Mouse (Mus musculus): ENCODE data around the gene Cldn15. TPM values are rescaled to one million over a fixed set of nuclear protein-coding genes. Genes with fewer than 3 reads are reported as not detected.

The Cldn15 gene
- total RNA-seq, 1 experiment from 2014 or later, result 3.0 TPM

GRCm38 (mm10) chr5:136970703-136971102, 4.3 kb downstream of the Cldn15 start:
- peak; percentile 72 for ATAC-seq (ENCODE audit: extremely low read depth, insufficient number of reproducible peaks, low FRiP score, poor library complexity, severe bottlenecking)

- no peak for ATAC-seq (ENCODE audit: extremely low read depth, insufficient number of reproducible peaks, low FRiP score, poor library complexity, severe bottlenecking)
Observed at GRCm38 (mm10) chr5:136973670-136974069, 7.3 kb downstream of the Cldn15 start.

GRCm38 (mm10) chr5:136977769-136978168, 11.4 kb downstream of the Cldn15 start:
- no peak for ATAC-seq (ENCODE audit: extremely low read depth, insufficient number of reproducible peaks, low FRiP score, poor library complexity, severe bottlenecking)

- no peak for ATAC-seq (ENCODE audit: extremely low read depth, insufficient number of reproducible peaks, low FRiP score, poor library complexity, severe bottlenecking)
Observed at GRCm38 (mm10) chr5:136979762-136980161, 13.3 kb downstream of the Cldn15 start.

- no peak for ATAC-seq (ENCODE audit: extremely low read depth, insufficient number of reproducible peaks, low FRiP score, poor library complexity, severe bottlenecking)
Observed at GRCm38 (mm10) chr5:136980974-136981373, 14.6 kb downstream of the Cldn15 start.

GRCm38 (mm10) chr5:136982338-136982930, 16.0 kb downstream of the Cldn15 start:
- ATAC-seq (ENCODE audit: extremely low read depth, insufficient number of reproducible peaks, low FRiP score, poor library complexity, severe bottlenecking), result no peak

GRCm38 (mm10) chr5:136984828-136985227, 18.4 kb downstream of the Cldn15 start:
- no peak for ATAC-seq (ENCODE audit: extremely low read depth, insufficient number of reproducible peaks, low FRiP score, poor library complexity, severe bottlenecking)

- ATAC-seq (ENCODE audit: extremely low read depth, insufficient number of reproducible peaks, low FRiP score, poor library complexity, severe bottlenecking), result peak; percentile 95
Observed at GRCm38 (mm10) chr5:136986695-136987137, 20.3 kb downstream of the Cldn15 start, which contains the start of gene Plod3. Gene Plod3 (plus strand): TSS chr5:136987019.

GRCm38 (mm10) chr5:136987138-136987933, 20.9 kb downstream of the Cldn15 start:
- no peak for ATAC-seq (ENCODE audit: extremely low read depth, insufficient number of reproducible peaks, low FRiP score, poor library complexity, severe bottlenecking)

GRCm38 (mm10) chr5:136987934-136988271, 21.5 kb downstream of the Cldn15 start, which contains the start of gene Znhit1:
Gene Znhit1 (minus strand): TSS chr5:136988021.
- no peak for ATAC-seq (ENCODE audit: extremely low read depth, insufficient number of reproducible peaks, low FRiP score, poor library complexity, severe bottlenecking)

GRCm38 (mm10) chr5:136988420-136988819, 22.0 kb downstream of the Cldn15 start:
- no peak for ATAC-seq (ENCODE audit: extremely low read depth, insufficient number of reproducible peaks, low FRiP score, poor library complexity, severe bottlenecking)

GRCm38 (mm10) chr5:136989801-136990200, 23.4 kb downstream of the Cldn15 start:
- no peak for ATAC-seq (ENCODE audit: extremely low read depth, insufficient number of reproducible peaks, low FRiP score, poor library complexity, severe bottlenecking)

- ATAC-seq (ENCODE audit: extremely low read depth, insufficient number of reproducible peaks, low FRiP score, poor library complexity, severe bottlenecking), result no peak
Observed at GRCm38 (mm10) chr5:136999449-136999848, 33.0 kb downstream of the Cldn15 start.

GRCm38 (mm10) chr5:137000612-137001011, 34.2 kb downstream of the Cldn15 start:
- no peak for ATAC-seq (ENCODE audit: extremely low read depth, insufficient number of reproducible peaks, low FRiP score, poor library complexity, severe bottlenecking)

- no peak for ATAC-seq (ENCODE audit: extremely low read depth, insufficient number of reproducible peaks, low FRiP score, poor library complexity, severe bottlenecking)
Observed at GRCm38 (mm10) chr5:137007276-137007675, 40.9 kb downstream of the Cldn15 start.

GRCm38 (mm10) chr5:137009988-137010387, 43.6 kb downstream of the Cldn15 start:
- no peak for ATAC-seq (ENCODE audit: extremely low read depth, insufficient number of reproducible peaks, low FRiP score, poor library complexity, severe bottlenecking)

GRCm38 (mm10) chr5:137012401-137012950, 46.1 kb downstream of the Cldn15 start:
- no peak for ATAC-seq (ENCODE audit: extremely low read depth, insufficient number of reproducible peaks, low FRiP score, poor library complexity, severe bottlenecking)

GRCm38 (mm10) chr5:137015913-137016312, 49.5 kb downstream of the Cldn15 start:
- ATAC-seq (ENCODE audit: extremely low read depth, insufficient number of reproducible peaks, low FRiP score, poor library complexity, severe bottlenecking), result no peak

- ATAC-seq (ENCODE audit: extremely low read depth, insufficient number of reproducible peaks, low FRiP score, poor library complexity, severe bottlenecking), result no peak
Observed at GRCm38 (mm10) chr5:137024318-137024717, 57.9 kb downstream of the Cldn15 start.

GRCm38 (mm10) chr5:137025132-137025531, 58.7 kb downstream of the Cldn15 start:
- ATAC-seq (ENCODE audit: extremely low read depth, insufficient number of reproducible peaks, low FRiP score, poor library complexity, severe bottlenecking), result peak; percentile 66

Data from neutrophil, adult 5-6 weeks (primary cell).